Mouse (Mus musculus) C2C12 (cell line): ENCODE results near the gene Pla2g6.

Experiments used
- CTCF ChIP-seq: IDR thresholded peaks from one replicate; pipeline ENCODE4 v1.5.1; 2011; ENCODE audit not compliant: control insufficient read depth, insufficient read depth, insufficient read length
- MYOD1 ChIP-seq: IDR thresholded peaks from one replicate; pipeline ENCODE4 v1.6.1; 2011; ENCODE audit warnings: low read depth; ENCODE audit not compliant: control insufficient read depth, insufficient read length
- MYOG ChIP-seq: IDR thresholded peaks from one replicate; pipeline ENCODE4 v1.6.1; 2011; ENCODE audit not compliant: control insufficient read depth, insufficient read length; ENCODE audit errors: extremely low read depth
- USF1 ChIP-seq: IDR thresholded peaks from one replicate; pipeline ENCODE4 v1.6.1; 2011; ENCODE audit warnings: low read depth, mild to moderate bottlenecking, control low read depth, moderate library complexity

- no peak for TF ChIP-seq CTCF
- TF ChIP-seq USF1: no peak
- TF ChIP-seq MYOG: no peak
- no peak for TF ChIP-seq MYOD1
Observed at GRCm38 (mm10) chr15:79287091-79287490, 41.1 kb downstream of the Pla2g6 start.
